Mouse (Mus musculus) induced T-regulatory cell, adult 2 months (primary cell): Measurements from ENCODE around the gene Plxnb1.

Source experiments
- DNase-seq: peaks from one replicate; pipeline ENCODE4 v3.0.0-alpha.2; 2012; ENCODE audit warnings: low read depth

Gene Plxnb1

GRCm38 (mm10) chr9:109060898-109061295, 34.3 kb upstream of the Plxnb1 start:
- no peak for DNase-seq

DNA sequence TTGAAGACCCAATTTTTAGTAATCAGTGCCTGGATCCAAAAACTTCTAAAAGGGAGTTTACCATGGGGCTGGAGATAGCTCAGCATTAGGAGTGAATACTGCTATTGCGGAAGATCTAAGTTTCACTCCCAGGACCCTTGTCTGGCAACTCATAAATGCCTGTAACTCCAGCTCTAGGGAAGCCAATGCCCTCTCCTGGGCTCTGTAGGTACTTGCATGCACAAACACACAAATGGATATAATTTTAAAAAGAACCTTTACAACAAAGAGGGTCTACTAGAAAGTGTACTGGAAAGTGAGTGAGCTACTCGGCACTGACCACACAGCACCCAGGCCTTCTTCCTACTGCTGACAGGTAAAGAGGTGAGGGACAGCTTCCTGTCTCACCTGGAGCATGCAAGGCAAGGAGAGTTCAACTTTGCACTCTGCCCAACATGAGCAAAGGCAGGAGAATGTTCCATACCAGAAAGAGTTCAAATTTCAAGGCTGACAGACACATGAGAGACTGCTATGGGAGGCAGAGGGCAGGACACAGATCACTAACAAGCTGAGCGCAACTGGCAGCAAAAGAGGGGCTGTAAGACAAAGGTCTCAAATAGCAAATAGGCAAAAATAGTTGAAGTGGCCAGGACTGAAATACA, 27.0 kb upstream of the Plxnb1 start:
- no peak for DNase-seq

DNA sequence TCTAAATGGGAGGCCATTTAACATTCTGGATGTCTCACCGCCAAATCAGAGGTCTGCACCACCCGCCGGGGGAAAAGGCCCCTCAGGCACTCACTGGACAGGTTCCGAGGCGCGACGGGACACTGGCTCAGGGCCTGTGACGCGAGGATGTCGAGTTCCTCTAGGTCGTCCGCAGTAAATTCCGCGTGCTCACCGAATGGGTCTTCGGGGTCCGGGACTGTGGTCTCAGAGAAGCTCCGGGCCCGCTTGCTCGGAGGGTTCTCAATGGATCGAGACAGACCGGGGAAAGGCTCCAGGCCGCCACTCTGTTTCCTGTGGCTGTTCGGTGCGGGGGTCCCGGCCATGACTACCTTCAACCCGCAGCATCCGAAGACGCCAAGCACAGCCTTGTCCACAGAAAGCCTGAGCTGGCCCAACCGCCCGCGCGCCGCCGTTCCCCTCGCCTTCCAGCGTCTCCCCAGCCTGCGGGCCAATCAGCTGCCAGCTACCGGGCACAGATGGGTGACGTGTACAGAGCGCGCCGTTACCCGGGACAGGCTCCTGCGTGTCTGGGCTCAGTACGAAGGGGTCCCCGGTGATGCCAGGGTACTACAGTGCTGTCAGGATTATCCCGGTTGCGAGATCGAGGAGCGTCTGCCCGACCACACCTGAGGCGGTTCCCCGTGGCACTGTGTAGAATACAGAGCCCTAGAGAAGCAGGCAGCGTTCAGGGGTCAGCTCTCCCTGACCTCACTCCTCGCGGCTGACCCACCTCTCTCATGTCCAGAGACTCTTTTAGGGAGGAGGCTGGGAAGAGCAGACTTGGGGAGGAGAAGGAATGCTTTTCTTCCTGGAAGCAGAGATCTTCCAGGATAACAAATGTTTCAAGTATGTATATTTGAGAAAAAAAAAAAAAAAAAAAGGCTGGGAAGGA, 21.3 kb upstream of the Plxnb1 start, which contains the start of gene Atrip:
Gene Atrip (minus strand): TSS at position 464 of the 913 bp plus-strand sequence.
- peak; percentile 92 for DNase-seq

DNA sequence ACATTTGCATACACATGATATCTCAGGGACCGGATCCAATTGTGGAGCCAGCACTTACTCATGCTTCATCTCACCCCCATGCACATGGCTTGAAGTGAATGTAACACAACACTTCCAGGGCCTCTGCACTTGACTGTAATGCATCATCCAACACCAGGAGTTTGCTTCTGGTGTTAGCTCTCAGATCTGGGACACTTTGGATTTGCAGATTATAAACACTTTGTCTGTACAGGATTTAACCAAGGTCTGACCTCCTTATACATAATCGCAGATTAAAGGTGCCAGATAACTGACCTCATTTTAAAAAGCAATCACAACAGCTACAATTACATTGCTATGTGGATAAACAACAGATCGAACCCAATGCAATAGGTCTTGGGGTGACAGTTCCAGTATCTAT, 14.7 kb upstream of the Plxnb1 start:
- DNase-seq: no peak

GRCm38 (mm10) chr9:109081749-109082123, 13.5 kb upstream of the Plxnb1 start:
- peak; percentile 36 for DNase-seq

- DNase-seq: peak; percentile 93
Observed at GRCm38 (mm10) chr9:109082124-109082800, 12.9 kb upstream of the Plxnb1 start, which contains the start of the genes Ccdc51 and Tma7. TSS of gene Ccdc51 (plus strand) at chr9:109082493. TSS of gene Tma7 (minus strand) at chr9:109082587.

DNA sequence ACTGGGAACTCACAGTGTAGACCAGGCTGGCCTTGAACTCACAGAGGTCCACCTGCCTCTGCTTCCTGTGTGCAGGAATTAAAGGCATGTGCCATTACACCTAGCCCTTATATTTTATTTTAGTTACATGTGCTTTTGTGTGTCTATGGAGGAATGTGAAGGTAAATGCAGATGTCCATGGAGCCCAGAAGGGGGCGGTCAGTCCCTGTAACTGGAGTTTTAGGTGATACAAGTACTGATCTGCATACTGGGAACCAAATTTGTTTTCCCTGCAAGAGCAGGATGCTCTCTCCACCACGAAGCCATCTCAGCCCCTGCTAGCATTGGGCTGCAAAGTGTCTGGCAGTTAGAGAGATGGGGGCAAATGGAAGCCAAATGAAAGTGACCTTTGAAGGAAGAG, 10.3 kb upstream of the Plxnb1 start:
- DNase-seq: peak; percentile 71

DNA sequence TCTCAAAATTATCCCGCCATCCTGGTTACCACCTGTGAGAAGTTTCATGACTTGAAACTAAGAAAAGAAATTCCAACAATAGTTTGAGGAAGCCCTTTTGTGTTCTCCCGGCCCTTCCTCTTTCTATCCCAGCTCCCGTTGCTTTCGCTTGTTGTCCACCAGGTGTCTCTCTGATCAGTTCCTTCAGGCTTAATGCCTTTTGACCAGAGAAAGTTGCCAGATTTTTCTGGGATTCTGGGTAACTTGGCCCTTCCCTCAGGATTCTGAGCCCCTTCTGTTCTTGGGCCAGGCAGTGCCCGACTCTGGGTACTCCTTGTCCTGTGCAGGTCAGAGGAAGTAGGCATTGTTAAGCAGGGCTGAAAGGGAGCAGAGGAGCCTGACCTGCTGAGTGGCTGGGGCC, 7.2 kb upstream of the Plxnb1 start:
- no peak for DNase-seq

DNA sequence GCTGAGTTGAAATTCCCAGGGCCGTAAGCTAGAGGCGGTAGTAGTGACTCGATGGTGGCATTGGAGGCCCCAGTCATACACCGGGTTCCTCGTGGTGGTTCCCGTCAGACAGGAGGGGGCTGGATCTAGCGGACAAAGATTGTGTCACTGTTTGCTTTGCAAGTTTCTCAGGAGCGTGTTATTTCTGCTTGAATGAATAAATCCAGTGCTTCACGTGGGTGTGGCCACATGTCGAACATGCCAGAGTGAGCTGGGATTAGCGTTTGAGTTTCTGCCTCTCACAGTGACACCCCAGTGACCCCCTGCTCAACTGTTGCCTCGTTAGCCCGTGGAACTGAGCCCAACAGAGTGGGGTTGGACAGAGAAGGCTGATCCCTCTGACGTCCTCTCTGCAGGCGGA, 4.7 kb upstream of the Plxnb1 start:
- DNase-seq: no peak

- DNase-seq: no peak
Observed at GRCm38 (mm10) chr9:109091802-109092201, 3.4 kb upstream of the Plxnb1 start.

GRCm38 (mm10) chr9:109092799-109093198, 2.4 kb upstream of the Plxnb1 start:
- DNase-seq: no peak

DNA sequence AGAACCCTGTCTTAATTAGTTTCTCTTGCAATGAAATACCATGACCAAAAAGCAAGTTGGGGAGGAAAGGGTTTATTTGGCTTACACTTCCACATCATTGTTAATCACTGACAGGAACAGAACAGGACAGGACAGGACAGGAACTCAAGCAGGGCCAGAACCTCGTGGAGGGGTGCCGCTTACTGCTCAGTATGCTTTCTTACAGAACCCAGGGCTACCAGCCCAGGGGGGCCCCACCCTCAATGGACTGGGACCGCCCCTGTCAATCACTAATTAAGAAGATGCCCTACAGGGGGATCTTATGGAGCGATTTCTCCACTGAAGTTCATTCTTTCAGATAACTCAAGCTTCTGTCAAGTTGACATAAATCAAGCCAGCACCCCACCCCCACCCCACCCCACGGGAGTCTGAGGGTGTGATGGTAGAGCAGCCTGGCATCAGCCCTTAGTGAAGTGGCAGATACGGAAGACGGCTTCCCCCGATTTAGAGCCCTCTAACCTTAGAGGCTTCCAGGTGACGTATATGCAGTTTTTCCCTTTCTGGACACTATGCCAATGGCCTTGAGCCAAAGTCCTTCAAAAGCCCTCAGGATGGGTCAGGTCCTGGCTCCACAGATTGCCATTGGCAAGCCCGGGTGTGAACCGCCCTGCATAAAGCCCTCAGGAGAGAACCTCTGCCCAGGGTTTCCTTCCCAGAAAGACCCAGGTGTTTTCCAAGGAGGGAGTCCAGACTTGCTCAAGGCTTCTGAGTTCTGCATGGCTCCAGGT, 1.2 kb upstream of the Plxnb1 start:
- DNase-seq: no peak

DNA sequence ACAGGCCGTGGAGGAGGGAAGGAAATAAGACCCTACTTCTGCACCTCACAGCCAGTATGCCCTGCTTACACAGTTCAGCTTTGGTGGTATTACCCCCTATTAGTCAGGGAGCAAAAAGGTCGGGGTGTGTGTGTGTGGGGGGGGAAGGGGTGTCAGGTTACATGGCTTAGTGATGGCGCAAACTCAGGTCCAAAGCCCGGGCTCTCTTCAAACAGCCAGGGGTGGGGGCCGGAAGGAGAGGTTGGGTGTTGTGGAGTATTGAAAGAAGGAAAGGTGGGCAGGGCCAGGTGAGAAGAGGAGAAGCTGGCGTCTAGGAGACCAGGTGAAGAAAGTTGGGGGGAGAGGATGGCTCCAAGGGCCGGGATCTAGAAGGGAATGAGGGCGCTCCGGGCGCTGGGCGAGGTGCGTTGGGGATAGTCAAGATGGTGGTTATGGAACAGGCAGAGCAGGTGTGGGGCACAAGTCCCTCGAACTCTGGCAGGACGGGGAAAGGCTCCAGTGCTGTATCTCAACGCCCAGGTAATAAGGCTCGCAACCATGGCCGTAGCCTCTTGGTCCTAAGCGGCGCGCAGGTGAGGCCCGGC, 544 bp upstream of the Plxnb1 start:
- no peak for DNase-seq

- no peak for DNase-seq
Observed at GRCm38 (mm10) chr9:109096251-109096661, 1.1 kb downstream of the Plxnb1 start.

- no peak for DNase-seq
Observed at GRCm38 (mm10) chr9:109096856-109097255, 1.7 kb downstream of the Plxnb1 start.

DNA sequence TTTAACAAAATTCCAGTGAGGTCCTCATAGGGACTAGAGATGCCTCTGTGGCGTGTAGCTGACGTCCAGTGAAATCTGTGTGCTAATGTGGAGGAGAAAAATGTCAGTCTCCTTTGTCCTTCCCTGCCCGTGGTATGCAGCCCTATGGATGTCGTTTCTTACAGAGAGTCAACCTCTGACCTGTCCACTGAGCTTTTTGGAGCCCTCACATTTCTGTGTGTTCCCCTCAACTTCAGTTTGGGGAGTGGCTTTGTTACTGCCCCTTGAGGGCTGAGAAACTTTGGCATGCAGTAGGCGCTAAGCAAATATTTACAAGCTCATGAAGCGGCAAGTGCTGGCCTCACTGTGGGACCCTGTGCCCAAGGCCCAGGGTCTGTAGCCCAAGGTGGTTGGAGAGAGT, 2.1 kb downstream of the Plxnb1 start:
- no peak for DNase-seq

- DNase-seq: no peak
Observed at GRCm38 (mm10) chr9:109097831-109098230, 2.6 kb downstream of the Plxnb1 start.

DNA sequence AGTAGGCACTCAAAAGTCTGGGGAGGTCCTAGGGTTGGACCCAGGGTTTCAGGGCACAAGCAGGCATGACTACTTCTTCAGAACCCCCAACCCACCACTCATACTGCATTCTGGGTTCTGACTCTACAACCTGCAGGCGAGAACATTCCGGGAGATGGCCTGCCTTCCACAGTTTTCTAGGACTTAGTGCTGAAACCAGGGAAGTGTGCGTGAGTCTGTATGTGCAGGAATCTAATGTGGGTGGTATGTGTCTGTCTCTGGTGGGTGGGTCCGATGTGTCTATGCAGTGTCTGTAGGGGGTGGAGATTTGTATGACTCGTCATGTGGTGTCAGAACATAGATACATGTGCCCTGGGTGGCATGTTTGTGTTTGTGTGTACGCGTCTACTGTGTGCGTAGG, 3.2 kb downstream of the Plxnb1 start:
- no peak for DNase-seq

DNA sequence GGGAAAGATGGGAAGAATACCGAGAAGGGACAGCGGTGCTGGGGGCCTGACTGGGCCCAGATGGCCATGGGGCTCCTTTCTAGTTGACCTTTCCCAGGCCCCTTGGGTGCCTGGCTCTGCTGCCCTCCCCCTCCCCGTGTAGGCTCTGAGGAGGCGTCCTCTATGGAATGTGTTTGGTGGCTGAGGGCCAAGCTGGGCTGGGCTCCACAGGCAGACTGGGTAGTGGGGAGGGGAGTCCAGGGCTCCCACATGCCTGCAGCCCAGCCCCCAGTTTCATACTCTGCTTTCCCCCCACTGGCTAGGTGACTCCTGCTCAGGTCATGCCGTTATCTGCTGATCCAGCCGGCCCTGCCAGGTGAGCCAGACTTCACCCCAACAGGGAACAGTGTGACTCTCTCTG, 3.8 kb downstream of the Plxnb1 start:
- DNase-seq: no peak

DNA sequence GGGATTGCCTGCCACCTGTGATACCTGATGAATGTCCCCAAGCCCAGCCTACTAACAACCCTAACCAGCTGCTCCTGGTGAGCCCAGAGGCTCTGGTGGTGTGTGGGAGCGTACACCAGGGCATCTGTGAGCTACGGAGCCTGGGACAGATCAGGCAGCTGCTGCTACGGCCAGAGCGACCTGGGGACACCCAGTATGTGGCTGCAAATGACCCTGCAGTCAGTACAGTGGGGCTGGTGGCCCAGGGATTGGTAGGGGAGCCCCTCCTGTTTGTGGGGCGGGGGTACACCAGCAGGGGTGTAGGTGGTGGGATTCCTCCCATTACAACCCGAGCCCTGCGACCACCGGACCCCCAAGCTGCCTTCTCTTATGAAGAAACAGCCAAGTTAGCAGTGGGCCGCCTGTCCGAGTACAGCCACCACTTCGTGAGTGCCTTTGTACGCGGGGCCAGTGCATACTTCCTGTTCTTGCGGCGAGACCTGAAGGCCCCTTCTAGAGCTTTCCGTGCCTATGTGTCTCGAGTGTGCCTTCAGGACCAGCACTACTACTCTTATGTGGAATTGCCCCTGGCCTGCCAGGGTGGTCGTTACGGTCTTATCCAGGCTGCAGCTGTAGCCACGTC, 5.2 kb downstream of the Plxnb1 start:
- DNase-seq: no peak

DNA sequence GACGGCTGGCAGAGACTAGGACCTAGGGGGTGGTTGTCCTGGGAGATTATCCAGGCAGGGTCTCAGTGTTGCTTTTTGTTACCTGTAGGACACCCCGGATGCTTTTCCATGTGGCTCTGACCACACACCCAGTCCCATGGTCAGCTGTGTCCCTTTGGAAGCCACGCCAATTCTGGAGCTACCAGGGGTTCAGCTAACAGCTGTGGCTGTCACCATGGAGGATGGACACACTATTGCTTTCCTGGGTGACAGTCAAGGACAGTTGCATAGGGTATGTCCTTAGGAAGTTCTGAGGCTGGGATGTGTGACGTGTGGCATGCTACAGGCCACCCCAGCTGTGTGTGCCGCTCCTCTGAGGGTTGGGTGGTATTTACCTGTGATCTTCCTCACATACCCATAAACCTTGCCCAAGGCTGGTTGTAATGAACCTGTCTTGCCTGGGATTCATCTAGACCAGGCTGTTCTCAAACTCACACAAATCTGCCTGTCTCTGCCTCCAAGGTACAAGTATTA, 6.8 kb downstream of the Plxnb1 start:
- DNase-seq: no peak
